ENCODE assay signal across 21 mouse cellular contexts in the genomic region with DNA sequence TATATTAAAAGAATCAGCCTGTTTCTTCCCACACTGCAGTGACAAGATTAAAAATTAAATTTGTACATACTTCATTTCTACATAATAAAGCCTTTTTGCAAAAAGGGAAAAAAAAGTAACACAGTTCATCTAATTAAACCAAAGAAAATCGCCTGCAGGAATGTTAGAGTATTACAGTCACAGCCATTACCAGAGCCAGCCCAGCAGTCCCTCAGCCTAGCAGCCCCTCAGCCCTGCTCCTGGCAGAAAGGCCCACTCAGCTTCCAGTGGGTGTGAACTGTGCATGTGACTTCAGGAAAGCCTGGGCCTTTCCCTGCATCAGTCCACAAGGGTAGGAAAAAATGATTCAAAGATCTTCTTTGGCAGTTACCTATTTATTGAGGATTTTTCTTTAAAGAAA.
DNase-seq lines count a peak whose midpoint lies in the region; ATAC-seq and TF ChIP-seq lines count a peak whose summit lies in the region.
"Had no signal": no experiment of that assay in that cellular context is flagged by ENCODE, and none has a peak within 500 bp of the region (broad histone marks: within the 10 kb centered on the region; RNA-seq: fewer than 3 reads in every experiment).

No protein-coding gene starts in this region.

- no peaks in the 10 kb centered on the region for H3K9me3 ChIP-seq in forebrain, postnatal 0 days (ENCODE audit: low read length)
- H3K9me3 ChIP-seq in forebrain, embryonic 13.5 days (replicated peaks) = 0 out of 2 replicates have a peak, but pooled peaks cover 4% of the 10 kb centered on the region
- no peaks in the 10 kb centered on the region for H3K9me3 ChIP-seq in E14TG2a.4 (ENCODE audit: low read length)
- H3K9me3 ChIP-seq: embryonic facial prominence, embryonic 15.5 days; limb, embryonic 15.5 days; midbrain, embryonic 12.5 days had no signal

- H3K27ac ChIP-seq in forebrain, postnatal 0 days (ENCODE audit: low read depth, low read length) = no peak overlapping the region
- H3K27ac ChIP-seq in forebrain, embryonic 13.5 days = no peak overlapping the region
- H3K27ac ChIP-seq in left cerebral cortex, adult 2 months = no peak overlapping the region
- H3K27ac ChIP-seq: embryonic facial prominence, embryonic 15.5 days; kidney, embryonic 15.5 days; limb, embryonic 15.5 days; liver, embryonic 14.5 days; midbrain, embryonic 12.5 days had no signal

- no peak overlapping the region for H3K9ac ChIP-seq in forebrain, postnatal 0 days
- no peak overlapping the region for H3K9ac ChIP-seq in forebrain, embryonic 13.5 days
- H3K9ac ChIP-seq: embryonic facial prominence, embryonic 15.5 days; kidney, embryonic 15.5 days; limb, embryonic 15.5 days; liver, embryonic 14.5 days; lung, embryonic 14.5 days; midbrain, embryonic 12.5 days had no signal

- H3K36me3 ChIP-seq in forebrain, postnatal 0 days (ENCODE audit: insufficient read depth) = no peaks in the 10 kb centered on the region
- no peaks in the 10 kb centered on the region for H3K36me3 ChIP-seq in forebrain, embryonic 13.5 days (ENCODE audit: poor library complexity, severe bottlenecking)
- H3K36me3 ChIP-seq in E14TG2a.4 (ENCODE audit: insufficient read depth, low read length) = no peaks in the 10 kb centered on the region
- H3K36me3 ChIP-seq: embryonic facial prominence, embryonic 15.5 days; kidney, embryonic 15.5 days; limb, embryonic 15.5 days; midbrain, embryonic 12.5 days had no signal

- no peak for DNase-seq in forebrain, postnatal 0 days
- DNase-seq in left cerebral cortex, adult 2 months (ENCODE audit: extremely low spot score in 1 of 2, low spot score in 2 of 2) = no peak
- DNase-seq in left cerebral cortex, postnatal 36 days (ENCODE audit: low spot score in 2 of 2) = no peak
- DNase-seq in brain, embryonic 14.5 days (ENCODE audit: low read depth) = peak; percentile 37
- DNase-seq in right cerebral cortex, adult 18-20 months = no peak
- DNase-seq: adrenal gland, postnatal 14 days; cerebellum, adult 9-10 months; gastrocnemius, postnatal 36 days; heart, postnatal 4 days; kidney, postnatal 4 days; lung, embryonic 14.5 days; right cerebral cortex, postnatal 14 days had no signal

- no peak for TF ChIP-seq POLR2A in brain, embryonic 14.5 days (IDR thresholded peaks at IDR 0.05; ENCODE audit: borderline replicate concordance, extremely low read depth, insufficient read depth, insufficient read length, poor library complexity, severe bottlenecking)

- no peak overlapping the region for H3K4me2 ChIP-seq in forebrain, postnatal 0 days (ENCODE audit: low read depth)
- H3K4me2 ChIP-seq in forebrain, embryonic 13.5 days = no peak overlapping the region
- H3K4me2 ChIP-seq: embryonic facial prominence, embryonic 15.5 days; kidney, embryonic 15.5 days; limb, embryonic 15.5 days; lung, embryonic 14.5 days; midbrain, embryonic 12.5 days had no signal

- no peak overlapping the region for H3K4me3 ChIP-seq in forebrain, postnatal 0 days (ENCODE audit: low read depth, low read length)
- no peak overlapping the region for H3K4me3 ChIP-seq in forebrain, embryonic 13.5 days
- no peak overlapping the region for H3K4me3 ChIP-seq in left cerebral cortex, adult 2 months
- no peak overlapping the region for H3K4me3 ChIP-seq in E14TG2a.4 (replicated peaks; ENCODE audit: low read length)
- H3K4me3 ChIP-seq: embryonic facial prominence, embryonic 15.5 days; kidney, embryonic 15.5 days; limb, embryonic 15.5 days; midbrain, embryonic 12.5 days; myocyte had no signal

- TF ChIP-seq CTCF in forebrain, postnatal 0 days (IDR thresholded peaks at IDR 0.05; ENCODE audit: low read depth) = no peak
- TF ChIP-seq CTCF in left cerebral cortex, adult 2 months (IDR thresholded peaks at IDR 0.05) = peak; percentile 23
- 0 out of 2 replicates have a peak, but pooled peaks have one; percentile 4 for TF ChIP-seq CTCF in E14TG2a.4 (conservative IDR thresholded peaks at IDR 0.05; ENCODE audit: low read length)
- TF ChIP-seq CTCF in brain, embryonic 14.5 days (IDR thresholded peaks at IDR 0.05; ENCODE audit: borderline replicate concordance, extremely low read depth, insufficient read depth, insufficient read length) = no peak

- ATAC-seq in forebrain, postnatal 0 days = 0 out of 2 replicates have a peak, but pooled peaks have one; percentile 47
- no peak for ATAC-seq in forebrain, embryonic 13.5 days
- ATAC-seq: intestine, postnatal 0 days had no signal

- WGBS in forebrain, postnatal 0 days = 21% methylated on average over 1 of the region's 1 CpGs
- WGBS in forebrain, embryonic 13.5 days = 39% methylated on average over 1 of the region's 1 CpGs

- intact Hi-C loops in left cerebral cortex, adult 2 months (cut with DNase I) = no loop called here
- intact Hi-C loops in left cerebral cortex, postnatal 36 days (cut with DNase I) = no loop called here

- H3K27me3 ChIP-seq in forebrain, postnatal 0 days (ENCODE audit: insufficient read depth, low read length) = no peaks in the 10 kb centered on the region
- no peaks in the 10 kb centered on the region for H3K27me3 ChIP-seq in forebrain, embryonic 13.5 days
- H3K27me3 ChIP-seq in E14TG2a.4 (ENCODE audit: insufficient read depth, low read length) = no peaks in the 10 kb centered on the region; the same call in 1 of the 2 replicates
- H3K27me3 ChIP-seq: embryonic facial prominence, embryonic 15.5 days; kidney, embryonic 15.5 days; limb, embryonic 15.5 days; midbrain, embryonic 12.5 days had no signal

- no peaks in the 10 kb centered on the region for H3K4me1 ChIP-seq in forebrain, postnatal 0 days (ENCODE audit: insufficient read depth)
- no peaks in the 10 kb centered on the region for H3K4me1 ChIP-seq in forebrain, embryonic 13.5 days
- no peaks in the 10 kb centered on the region for H3K4me1 ChIP-seq in E14TG2a.4 (replicated peaks; ENCODE audit: low read depth, low read length)
- H3K4me1 ChIP-seq: embryonic facial prominence, embryonic 15.5 days; kidney, embryonic 15.5 days; limb, embryonic 15.5 days; midbrain, embryonic 12.5 days had no signal

Comparison
In these comparisons a context has a peak if more than half of its experiments do, and no peak if none do; other contexts are left out.
1. CTCF ChIP-seq: peak in left cerebral cortex, adult 2 months (single experiment) and E14TG2a.4 (single experiment); none in forebrain, postnatal 0 days (single experiment) and brain, embryonic 14.5 days (single experiment).